Mouse (Mus musculus): ENCODE measurements at regions not wholly inside any gene's neighbourhood (a gene's known extent, or its start where the extent isn't known, plus 50 kb on each side); places are given as distances from the start of the nearest gene placed in this dataset.

GRCm38 (mm10) chr10:98373314-98373713 is 540.9 kb upstream of the Atp2b1 start:
- DNase-seq (ENCODE audit: low spot score in 2 of 2), result no peak
- intact Hi-C loops (cut with DNase I), result no loop called here

- intact Hi-C loops (cut with DNase I), result no loop called here
- DNase-seq (ENCODE audit: low spot score in 2 of 2), result no peak
Observed at GRCm38 (mm10) chr10:98374684-98375083, 539.5 kb upstream of the Atp2b1 start.

- no peak for DNase-seq (ENCODE audit: low spot score in 2 of 2)
- intact Hi-C loops (cut with DNase I), result no loop called here
Observed at GRCm38 (mm10) chr10:98388543-98388942, 525.7 kb upstream of the Atp2b1 start.

- intact Hi-C loops (cut with DNase I), result no loop called here
- DNase-seq (ENCODE audit: low spot score in 2 of 2), result peak in 1 of 2 experiments; percentile 14
Observed at GRCm38 (mm10) chr10:98399864-98400263, 514.3 kb upstream of the Atp2b1 start.

- intact Hi-C loops (cut with DNase I), result no loop called here
- DNase-seq (ENCODE audit: low spot score in 2 of 2), result peak; percentile 7
Observed at GRCm38 (mm10) chr10:98417807-98418743, 496.1 kb upstream of the Atp2b1 start.

- intact Hi-C loops (cut with DNase I), result no loop called here
- peak in 1 of 2 experiments; percentile 3 for DNase-seq (ENCODE audit: low spot score in 2 of 2)
Observed at GRCm38 (mm10) chr10:98424450-98424849, 489.8 kb upstream of the Atp2b1 start.

GRCm38 (mm10) chr10:98434974-98435373 is 479.2 kb upstream of the Atp2b1 start:
- intact Hi-C loops (cut with DNase I), result no loop called here
- no peak for DNase-seq (ENCODE audit: low spot score in 2 of 2)

- no peak for DNase-seq (ENCODE audit: low spot score in 2 of 2)
- intact Hi-C loops (cut with DNase I), result no loop called here
Observed at GRCm38 (mm10) chr10:98461538-98461937, 452.7 kb upstream of the Atp2b1 start.

GRCm38 (mm10) chr10:98474581-98474980 is 439.6 kb upstream of the Atp2b1 start:
- intact Hi-C loops (cut with DNase I), result no loop called here
- DNase-seq (ENCODE audit: low spot score in 2 of 2), result no peak

- intact Hi-C loops (cut with DNase I), result no loop called here
- DNase-seq (ENCODE audit: low spot score in 2 of 2), result peak; percentile 65 to 75
Observed at GRCm38 (mm10) chr10:98485751-98486681, 428.2 kb upstream of the Atp2b1 start.

GRCm38 (mm10) chr10:98494354-98494753 is 419.9 kb upstream of the Atp2b1 start:
- intact Hi-C loops (cut with DNase I), result loop anchor here (2.0 kb wide), 2 partner anchors 420 to 590 kb away; partner anchors contain the start of gene Atp2b1
- DNase-seq (ENCODE audit: low spot score in 2 of 2), result peak; percentile 75

- intact Hi-C loops (cut with DNase I), result no loop called here
- DNase-seq (ENCODE audit: low spot score in 2 of 2), result no peak
Observed at GRCm38 (mm10) chr10:98496254-98496653, 418.0 kb upstream of the Atp2b1 start.

GRCm38 (mm10) chr10:98500315-98500714 is 413.9 kb upstream of the Atp2b1 start:
- no peak for DNase-seq (ENCODE audit: low spot score in 2 of 2)
- intact Hi-C loops (cut with DNase I), result no loop called here

GRCm38 (mm10) chr10:98501566-98501965 is 412.6 kb upstream of the Atp2b1 start:
- intact Hi-C loops (cut with DNase I), result no loop called here
- DNase-seq (ENCODE audit: low spot score in 2 of 2), result no peak

- intact Hi-C loops (cut with DNase I), result no loop called here
- no peak for DNase-seq (ENCODE audit: low spot score in 2 of 2)
Observed at GRCm38 (mm10) chr10:98504524-98504923, 409.7 kb upstream of the Atp2b1 start.

GRCm38 (mm10) chr10:98508515-98509143 is 405.6 kb upstream of the Atp2b1 start:
- intact Hi-C loops (cut with DNase I), result no loop called here
- DNase-seq (ENCODE audit: low spot score in 2 of 2), result no peak

- intact Hi-C loops (cut with DNase I), result no loop called here
- DNase-seq (ENCODE audit: low spot score in 2 of 2), result no peak
Observed at GRCm38 (mm10) chr10:98514836-98515235, 399.4 kb upstream of the Atp2b1 start.

- no peak for DNase-seq (ENCODE audit: low spot score in 2 of 2)
- intact Hi-C loops (cut with DNase I), result no loop called here
Observed at GRCm38 (mm10) chr10:98517609-98518008, 396.6 kb upstream of the Atp2b1 start.

GRCm38 (mm10) chr10:98529565-98529964 is 384.6 kb upstream of the Atp2b1 start:
- peak in 1 of 2 experiments; percentile 34 for DNase-seq (ENCODE audit: low spot score in 2 of 2)
- intact Hi-C loops (cut with DNase I), result no loop called here

- intact Hi-C loops (cut with DNase I), result no loop called here
- no peak for DNase-seq (ENCODE audit: low spot score in 2 of 2)
Observed at GRCm38 (mm10) chr10:98531425-98531824, 382.8 kb upstream of the Atp2b1 start.
